Mouse (Mus musculus): ENCODE measurements around the gene Dmp1.

Dmp1 gene

DNA sequence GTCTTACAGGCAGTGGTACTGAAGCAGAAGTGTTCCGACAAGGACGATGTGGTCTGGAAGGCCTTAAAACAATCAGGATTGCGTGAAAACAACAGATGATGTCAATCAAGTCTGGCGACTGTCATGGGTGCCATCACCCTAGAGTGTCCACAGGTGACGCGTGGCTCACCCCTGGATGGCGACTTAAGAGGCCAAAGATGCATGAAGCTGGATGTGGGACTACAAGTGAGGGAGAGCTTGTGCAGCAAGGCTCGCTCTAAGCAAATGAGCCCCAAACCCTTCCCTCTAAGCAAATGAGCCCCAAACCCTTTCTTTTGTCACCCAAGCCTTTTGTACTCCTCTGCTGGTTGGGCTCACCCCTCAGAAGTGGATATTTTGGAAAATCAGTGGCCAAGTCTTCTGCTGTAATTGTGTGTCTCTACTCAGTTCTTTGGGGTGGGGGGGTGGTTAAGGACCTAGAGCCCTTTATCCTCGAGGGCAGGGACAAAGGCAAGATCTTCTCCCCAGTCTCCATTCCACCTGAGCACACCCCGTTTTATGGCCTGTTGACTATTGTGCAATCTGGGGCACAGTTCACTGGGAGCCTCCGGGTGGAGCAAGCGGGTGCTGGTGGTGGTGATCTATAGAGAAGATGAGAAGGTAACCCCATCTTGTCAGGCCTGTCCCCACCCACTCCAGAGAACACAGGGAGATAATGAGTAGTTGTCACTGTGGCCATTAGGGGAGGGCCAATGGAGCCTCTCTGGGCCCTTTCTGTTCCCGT, 60.8 kb downstream of the Dmp1 start:
- DNase-seq: no peak
